Mouse (Mus musculus) activated CD4-positive, CD25-positive, alpha-beta regulatory T cell, adult 4 months (primary cell): ENCODE data around the gene Cracr2b. TPM values are rescaled to one million over a fixed set of nuclear protein-coding genes. Genes with fewer than 3 reads are reported as not detected.
A peak's percentile ranks its signal among the peaks of the same experiment; 100 is the strongest.

Source experiments
- ATAC-seq: one replicate; pipeline ENCODE4 v1.8.0; 2017
- polyA plus RNA-seq, 2 experiments: library from polyadenylated mRNA; unstranded; fragments of 100-300 nt; shearing (Covaris generic); gene quantifications; one replicate each; pipeline ENCODE4 v1.2.1; 2017

The Cracr2b gene
- polyA plus RNA-seq, 2 experiments from 2014 or later = not detected

DNA sequence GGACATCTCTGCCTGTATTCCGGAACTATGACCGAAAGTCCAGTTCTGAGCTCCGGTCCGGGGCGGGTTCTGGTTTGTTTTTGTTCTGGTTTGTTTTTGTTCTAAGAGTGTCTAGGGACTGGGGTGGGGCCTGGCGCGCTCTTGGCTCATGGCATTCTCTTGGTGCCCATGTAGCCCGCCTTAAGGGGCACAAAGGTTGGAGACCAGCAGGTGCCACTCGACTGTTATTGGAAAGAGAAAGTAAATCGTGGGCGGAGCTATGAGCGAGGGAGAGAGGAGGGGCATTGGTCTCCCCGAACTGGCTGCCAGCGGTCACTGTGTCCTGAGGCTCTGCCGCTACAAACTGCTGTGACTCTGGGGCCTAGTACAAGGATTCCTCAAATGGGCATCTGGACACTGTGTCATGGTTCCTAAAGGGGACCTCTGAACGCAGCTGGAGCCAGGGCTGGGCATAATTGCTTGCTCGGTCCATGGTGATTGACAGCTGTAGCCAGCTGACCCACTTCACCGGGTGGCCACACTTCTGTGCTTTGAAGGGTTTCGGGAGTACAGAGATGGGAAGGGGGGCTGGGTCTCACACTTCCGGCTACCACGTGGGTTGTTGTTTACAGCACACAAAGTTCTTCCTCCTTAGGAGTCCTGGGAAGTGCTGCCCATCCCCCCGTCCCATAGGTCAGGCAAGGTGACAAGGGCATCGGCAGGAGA lies 5.1 kb upstream of the Cracr2b start:
- ATAC-seq = peak; percentile 37

DNA sequence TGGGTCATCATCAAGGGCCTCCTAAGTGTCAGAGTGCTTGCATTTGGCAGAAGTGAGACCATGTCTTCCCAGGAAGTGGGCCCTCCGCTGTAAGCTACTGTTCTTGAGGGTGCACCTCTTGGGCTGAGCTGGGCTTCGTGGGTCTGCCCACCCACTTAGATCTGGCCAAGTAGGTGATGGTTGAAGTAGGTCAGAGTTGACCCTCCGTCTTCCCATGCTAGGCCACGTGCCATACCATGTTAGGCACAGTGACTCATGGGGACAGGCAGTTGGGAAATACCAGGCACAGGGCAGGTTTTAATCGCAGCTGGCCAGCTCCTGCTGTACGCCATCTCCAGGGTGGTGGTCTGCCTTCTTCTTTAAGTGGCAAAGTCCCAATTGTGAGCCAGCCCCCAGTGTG lies 4.2 kb upstream of the Cracr2b start:
- no peak for ATAC-seq

- no peak for ATAC-seq
Measured at GRCm38 (mm10) chr7:141457236-141457635, 3.7 kb upstream of the Cracr2b start.

- no peak for ATAC-seq
Measured at GRCm38 (mm10) chr7:141457986-141458660, 2.8 kb upstream of the Cracr2b start.

DNA sequence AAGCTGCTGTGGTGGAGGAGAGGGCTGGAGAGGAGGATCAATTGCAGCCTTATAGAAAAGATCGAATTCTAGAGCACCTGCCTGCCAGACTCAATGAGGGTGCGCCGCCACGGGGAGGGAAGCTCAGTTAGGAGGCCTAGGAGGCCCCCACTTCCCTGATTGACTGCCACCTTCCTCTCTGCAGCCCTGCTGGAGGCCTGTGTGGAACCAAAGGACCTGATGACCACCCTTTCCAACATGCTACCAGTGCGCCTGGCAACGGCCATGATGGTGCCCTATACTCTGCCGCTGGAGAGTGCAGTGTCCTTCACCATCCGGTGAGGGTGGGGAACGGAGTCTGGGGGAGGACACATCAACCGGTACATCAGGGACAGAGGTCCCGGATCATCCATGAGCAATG lies 2.2 kb upstream of the Cracr2b start:
- no peak for ATAC-seq

DNA sequence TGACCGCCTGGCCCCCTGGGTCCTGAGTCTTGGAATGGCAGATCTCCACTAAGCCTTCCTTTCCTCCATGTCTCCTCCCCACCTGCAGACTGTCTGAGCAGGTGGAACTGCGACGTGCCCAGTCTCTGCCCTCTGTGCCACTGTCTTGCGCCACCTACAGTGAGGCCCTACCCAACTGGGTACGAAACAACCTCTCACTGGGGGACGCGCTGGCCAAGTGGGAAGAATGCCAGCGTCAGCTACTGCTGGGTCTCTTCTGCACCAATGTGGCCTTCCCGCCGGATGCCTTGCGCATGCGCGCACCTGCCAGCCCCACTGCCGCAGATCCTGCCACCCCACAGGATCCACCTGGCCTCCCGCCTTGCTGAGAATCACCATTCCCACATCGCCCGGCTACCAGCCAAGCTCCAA lies 1.6 kb upstream of the Cracr2b start:
- no peak for ATAC-seq

- no peak for ATAC-seq
Measured at GRCm38 (mm10) chr7:141460001-141460390, 898 bp upstream of the Cracr2b start.

DNA sequence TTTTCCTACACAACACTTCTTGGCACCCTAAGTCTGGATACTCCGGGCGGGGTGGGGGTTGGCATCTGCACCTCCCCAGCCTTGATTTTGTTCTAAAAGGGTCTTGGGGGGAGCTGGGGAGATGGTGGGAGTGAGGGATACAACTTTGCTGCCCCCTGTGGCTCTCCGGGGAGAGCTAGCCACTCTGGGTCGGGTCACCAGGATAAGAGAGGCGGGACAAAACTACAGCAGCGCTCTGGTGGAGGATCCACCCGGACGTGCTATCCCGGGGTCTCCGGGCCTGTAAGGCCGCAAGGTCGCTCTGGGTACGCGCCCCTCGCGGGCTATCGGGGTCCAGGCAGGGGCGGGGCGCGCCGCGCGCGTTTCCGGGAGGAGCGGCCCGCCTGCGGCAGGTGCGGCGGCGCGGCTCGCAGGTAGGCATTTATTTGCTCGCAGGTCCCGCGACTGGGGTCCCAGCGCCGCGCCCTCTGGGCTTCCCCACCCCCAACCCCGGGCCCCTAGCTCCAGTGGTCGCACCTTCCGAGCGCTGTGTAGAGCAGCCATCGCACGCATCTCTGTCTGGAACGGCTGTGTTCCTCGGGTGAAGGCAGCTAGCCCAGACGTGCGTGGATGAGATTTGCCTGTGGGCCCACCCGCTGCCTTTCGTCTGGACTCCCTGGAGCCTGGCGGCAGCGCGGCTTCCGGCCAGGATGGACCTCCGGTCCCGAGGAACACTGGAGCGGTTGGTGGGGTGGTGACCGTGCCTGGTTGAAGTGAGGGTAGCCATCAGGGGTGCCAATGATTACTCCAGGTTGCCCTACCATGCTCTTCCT lies 833 bp downstream of the Cracr2b start:
- ATAC-seq = no peak

GRCm38 (mm10) chr7:141462333-141462821 lies 1.5 kb downstream of the Cracr2b start:
- no peak for ATAC-seq

- no peak for ATAC-seq
Measured at GRCm38 (mm10) chr7:141463824-141464602, 3.1 kb downstream of the Cracr2b start.

DNA sequence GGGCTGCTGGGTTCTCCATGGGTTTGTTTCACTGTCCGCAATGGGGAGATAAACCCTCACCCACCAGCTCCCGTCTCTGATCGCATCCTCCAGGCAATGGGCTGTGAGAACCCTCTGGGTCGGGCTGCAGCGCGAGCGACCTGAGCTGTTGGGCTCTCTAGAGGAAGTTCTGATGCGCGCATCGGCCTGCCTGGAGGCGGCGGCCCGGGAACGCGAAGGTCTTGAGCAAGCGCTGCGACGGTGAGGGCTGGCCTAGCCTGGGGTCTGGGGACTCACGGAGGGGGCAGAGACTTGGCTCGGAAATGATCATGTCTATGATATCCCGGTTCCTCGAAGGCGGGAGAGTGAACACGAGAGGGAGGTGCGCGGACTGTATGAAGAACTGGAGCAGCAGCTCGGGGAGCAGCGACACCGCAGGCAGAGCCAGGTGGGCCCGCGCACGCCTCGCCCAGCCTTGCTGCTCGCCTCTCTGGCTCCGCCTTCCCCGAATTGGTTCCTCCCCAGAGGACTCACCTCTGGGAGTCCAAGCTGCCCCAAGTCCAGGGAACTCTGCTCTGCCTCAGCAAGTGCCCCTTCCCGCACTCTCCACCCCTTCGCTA lies 3.8 kb downstream of the Cracr2b start:
- no peak for ATAC-seq

- no peak for ATAC-seq
Measured at GRCm38 (mm10) chr7:141465388-141466044, 4.6 kb downstream of the Cracr2b start.

- no peak for ATAC-seq
Measured at GRCm38 (mm10) chr7:141466045-141466394, 5.1 kb downstream of the Cracr2b start.

- ATAC-seq = no peak
Measured at GRCm38 (mm10) chr7:141466607-141467148, 5.8 kb downstream of the Cracr2b start.

- peak; percentile 58 for ATAC-seq
Measured at GRCm38 (mm10) chr7:141467230-141468030, 6.5 kb downstream of the Cracr2b start, which contains the start of gene Cd151. Gene Cd151 (plus strand): TSS chr7:141467392.

DNA sequence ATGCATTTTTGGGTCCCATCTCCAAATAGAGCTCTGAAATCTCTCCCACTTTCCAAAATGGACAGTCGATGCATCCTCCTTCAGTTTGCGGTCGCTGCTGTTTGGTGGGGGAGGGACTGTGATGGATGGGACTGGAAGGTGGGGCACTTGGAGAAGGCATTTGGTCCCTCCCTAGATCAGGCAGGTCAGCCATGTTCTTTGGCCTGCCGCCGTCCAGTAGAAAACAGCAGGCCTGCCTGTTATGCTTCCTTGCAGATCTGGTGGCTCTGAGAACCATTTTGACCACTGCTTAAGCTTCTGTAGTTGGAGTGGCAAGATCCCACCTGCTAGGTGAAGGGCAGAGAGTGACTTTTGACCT lies 7.2 kb downstream of the Cracr2b start:
- ATAC-seq = no peak

GRCm38 (mm10) chr7:141468522-141469211 lies 7.8 kb downstream of the Cracr2b start:
- peak; percentile 60 for ATAC-seq

- no peak for ATAC-seq
Measured at GRCm38 (mm10) chr7:141469352-141469751, 8.5 kb downstream of the Cracr2b start.

GRCm38 (mm10) chr7:141469901-141470636 lies 9.2 kb downstream of the Cracr2b start:
- no peak for ATAC-seq
